Mouse (Mus musculus): ENCODE results near the gene Exoc3l2.

Exoc3l2 gene

DNA sequence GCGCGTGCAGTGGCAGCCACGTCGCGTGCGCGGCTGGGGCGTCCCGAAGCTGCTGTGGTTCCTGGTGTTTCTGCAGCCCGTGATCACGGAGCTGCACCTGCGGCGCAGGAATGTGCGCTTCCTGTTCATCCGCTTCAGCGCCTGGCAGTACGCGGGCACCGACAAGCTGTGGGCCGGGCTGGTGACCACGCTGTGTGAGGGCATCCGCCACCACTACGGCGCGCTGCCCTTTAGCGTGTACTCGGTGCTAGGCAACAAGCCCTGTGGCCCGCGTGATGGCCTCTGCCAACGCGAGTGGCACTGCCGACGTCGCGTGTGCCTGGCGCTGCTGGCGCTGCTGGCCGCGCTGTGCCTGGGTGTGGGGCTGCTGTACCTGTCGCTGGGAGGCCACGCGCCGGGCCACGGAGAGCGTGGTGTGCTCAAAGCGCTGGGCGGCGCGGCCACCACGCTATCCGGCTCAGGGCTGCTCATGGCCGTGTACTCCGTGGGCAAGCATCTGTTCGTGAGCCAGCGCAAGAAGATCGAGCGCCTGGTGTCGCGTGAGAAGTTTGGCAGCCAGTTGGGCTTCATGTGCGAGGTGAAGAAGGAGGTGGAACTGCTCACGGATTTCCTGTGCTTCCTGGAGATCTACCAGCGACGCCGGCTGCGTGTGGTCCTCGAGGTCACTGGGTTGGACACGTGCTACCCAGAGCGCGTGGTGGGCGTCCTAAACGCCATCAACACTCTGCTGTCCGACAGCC is 60.1 kb downstream of the Exoc3l2 start:
- DNase-seq (ENCODE audit: low read depth), result peak; percentile 32

- DNase-seq (ENCODE audit: low read depth), result peak; percentile 43
Measured at GRCm38 (mm10) chr7:19523757-19524419, 60.8 kb downstream of the Exoc3l2 start.

DNA sequence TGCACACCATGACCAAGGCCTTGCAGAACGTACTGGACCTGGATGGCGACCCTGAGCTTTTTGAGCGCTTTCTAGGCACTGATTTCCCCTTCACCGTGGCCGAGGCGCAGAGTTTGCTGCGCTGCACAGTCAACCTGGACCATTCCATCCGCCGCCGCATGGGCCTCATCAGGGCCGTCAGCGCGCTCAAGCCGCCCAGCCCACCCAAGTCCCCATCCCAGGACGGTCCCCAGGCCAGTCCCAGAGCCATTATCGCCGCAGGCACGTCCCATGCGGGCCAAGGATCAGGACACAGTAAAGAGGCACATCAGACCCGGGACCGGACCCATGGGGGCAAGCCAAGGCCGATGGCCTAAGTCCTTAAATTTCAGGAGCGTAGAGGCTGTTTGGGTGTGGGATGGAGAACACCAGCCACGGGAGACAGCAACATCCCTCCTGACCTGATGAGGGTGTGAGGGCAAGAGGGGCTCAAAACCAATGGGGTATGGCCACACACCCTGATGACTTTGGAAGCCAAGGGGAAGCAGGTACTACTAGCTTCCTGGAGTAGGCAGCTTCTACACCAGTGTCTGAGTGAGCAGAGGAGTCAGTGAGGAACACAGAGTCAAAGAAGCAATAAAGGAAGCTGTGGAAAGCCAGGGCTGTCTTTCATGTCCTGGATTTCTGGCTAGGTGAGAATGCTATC is 61.4 kb downstream of the Exoc3l2 start:
- no peak for DNase-seq (ENCODE audit: low read depth)

DNA sequence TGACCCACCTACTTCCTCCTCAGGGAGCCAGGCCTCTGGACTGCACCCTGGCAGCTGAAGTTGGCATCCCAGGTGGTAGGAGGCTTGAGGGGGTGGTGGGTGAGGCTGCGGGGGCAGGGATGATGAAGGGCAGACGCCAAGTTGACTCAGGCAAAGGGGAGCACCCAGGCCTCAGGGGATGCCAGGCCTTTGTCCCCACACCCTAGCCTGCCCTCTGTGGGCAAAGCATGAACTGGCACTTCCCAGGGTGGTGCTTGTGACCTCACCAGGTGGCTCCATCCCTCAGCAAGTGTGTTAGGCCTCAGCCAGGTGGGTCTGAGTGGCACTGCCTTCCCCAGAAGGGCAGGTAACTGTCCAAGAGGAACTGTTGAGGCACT is 62.0 kb downstream of the Exoc3l2 start:
- no peak for DNase-seq (ENCODE audit: low read depth)

GRCm38 (mm10) chr7:19531077-19531476 is 67.9 kb downstream of the Exoc3l2 start:
- DNase-seq (ENCODE audit: low read depth), result no peak

- DNase-seq (ENCODE audit: low read depth), result no peak
Measured at GRCm38 (mm10) chr7:19532240-19532639, 69.1 kb downstream of the Exoc3l2 start.

GRCm38 (mm10) chr7:19534676-19535075 is 71.5 kb downstream of the Exoc3l2 start:
- DNase-seq (ENCODE audit: low read depth), result no peak

GRCm38 (mm10) chr7:19540771-19541566 is 77.8 kb downstream of the Exoc3l2 start:
- no peak for DNase-seq (ENCODE audit: low read depth)

- DNase-seq (ENCODE audit: low read depth), result no peak
Measured at GRCm38 (mm10) chr7:19541681-19542154, 78.6 kb downstream of the Exoc3l2 start.

GRCm38 (mm10) chr7:19542155-19542691 is 79.1 kb downstream of the Exoc3l2 start:
- DNase-seq (ENCODE audit: low read depth), result no peak

DNA sequence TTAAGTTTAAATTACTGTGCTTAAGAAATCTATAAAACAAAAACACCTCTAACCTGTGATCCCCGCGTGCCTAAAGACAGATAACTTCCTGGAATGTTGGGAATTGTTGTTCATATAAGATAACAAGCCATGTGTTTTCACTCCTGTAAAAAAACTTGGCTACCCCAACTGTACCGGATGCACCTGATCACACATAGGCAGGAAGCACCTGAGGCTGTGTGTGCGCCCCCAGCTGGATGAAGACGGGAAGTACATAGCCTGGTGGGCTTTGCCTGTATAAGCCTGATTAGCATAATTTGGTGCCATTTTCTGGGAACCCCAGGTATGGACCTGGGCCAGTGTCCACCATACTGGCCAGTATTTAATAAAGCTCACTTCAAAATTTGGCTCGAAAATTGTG is 80.5 kb downstream of the Exoc3l2 start:
- peak; percentile 68 for DNase-seq (ENCODE audit: low read depth)

DNA sequence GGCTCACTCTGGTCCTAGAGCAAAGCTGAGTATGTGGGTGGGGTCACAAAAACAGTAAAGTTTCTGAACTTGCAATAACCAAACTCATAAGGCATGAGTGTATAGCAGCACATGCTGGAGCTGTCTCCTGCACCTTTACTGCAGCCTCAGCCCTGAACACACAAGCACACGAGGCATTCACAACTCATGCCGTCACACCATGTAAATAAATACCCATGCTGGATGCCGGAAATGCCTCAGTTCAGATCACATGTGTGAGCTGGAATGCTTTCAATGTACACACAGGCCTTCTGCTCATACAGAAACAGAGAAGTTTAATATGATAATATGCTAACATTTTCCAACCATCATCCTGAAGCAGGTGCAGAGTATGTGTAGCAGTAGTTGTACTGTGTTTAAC is 82.9 kb downstream of the Exoc3l2 start:
- no peak for DNase-seq (ENCODE audit: low read depth)

Data from induced T-regulatory cell, adult 2 months (primary cell).